Mouse (Mus musculus) hindbrain, embryonic 13.5 days (tissue): ENCODE measurements around the gene Ccdc115. TPM values are rescaled to one million over a fixed set of nuclear protein-coding genes. Genes with fewer than 3 reads are reported as not detected.
A peak's percentile ranks its signal among the peaks of the same experiment; 100 is the strongest.
"Not testable (repeated sequence)": the region's sequence is repeated elsewhere in the genome, so short reads cannot be mapped to it uniquely, and the experiment has no call there.

Experiments used
- ATAC-seq: fragments of 200-750 bp; cut with Nextera tagmentation; 2 replicates; pipeline ENCODE4 v1.8.0; 2017; ENCODE audit warnings: moderate TSS enrichment; ENCODE audit not compliant: low FRiP score
- H3K27ac ChIP-seq: fragments of 300-500 bp; sonication (generic); 2 replicates; pipeline ENCODE4 v1.5.1; 2015; ENCODE audit warnings: inconsistent platforms, mild to moderate bottlenecking, moderate library complexity
- H3K27me3 ChIP-seq: fragments of 300-500 bp; sonication (generic); 2 replicates; pipeline ENCODE4 v1.6.1; 2015; ENCODE audit warnings: mild to moderate bottlenecking, inconsistent platforms
- H3K36me3 ChIP-seq: fragments of 300-500 bp; sonication (generic); 2 replicates; pipeline ENCODE4 v1.6.1; 2015; ENCODE audit warnings: mild to moderate bottlenecking, inconsistent platforms
- H3K4me1 ChIP-seq: fragments of 300-500 bp; sonication (generic); replicated peaks from 2 replicates; pipeline ENCODE4 v1.6.1; 2015; ENCODE audit warnings: inconsistent platforms
- H3K4me2 ChIP-seq: fragments of 300-500 bp; sonication (generic); 2 replicates; pipeline ENCODE4 v1.6.1; 2015; ENCODE audit warnings: inconsistent platforms, mild to moderate bottlenecking, moderate library complexity
- H3K4me3 ChIP-seq: fragments of 300-500 bp; sonication (generic); 2 replicates; pipeline ENCODE4 v1.5.1; 2015; ENCODE audit warnings: mild to moderate bottlenecking, inconsistent platforms
- H3K9ac ChIP-seq: fragments of 300-500 bp; sonication (generic); 2 replicates; pipeline ENCODE4 v1.6.1; 2015; ENCODE audit warnings: mild to moderate bottlenecking, inconsistent platforms
- H3K9me3 ChIP-seq: fragments of 300-500 bp; sonication (generic); 2 replicates; pipeline ENCODE4 v1.6.1; 2016; ENCODE audit warnings: inconsistent platforms
- WGBS: fragments of 180-500 bp; shearing (Covaris S2); methylation state at CpG from one replicate; pipeline ENCODE4 v1.1.7; 2015; 5-methylcytosine and 5-hydroxymethylcytosine counted together
- polyA plus RNA-seq: library from polyadenylated mRNA; unstranded; fragments of >200 nt; fragmentation: Nextera tagmentation; extraction: Ambion mirVana; gene quantifications from 2 replicates; pipeline ENCODE4 v1.2.1, GENCODE M21; 2015

Gene Ccdc115
- polyA plus RNA-seq, 1 experiment from 2014 or later = 68.9 TPM

- no peak overlapping the region for H3K4me2 ChIP-seq
- peaks cover 16% of the 10 kb centered on the region for H3K27me3 ChIP-seq
- H3K36me3 ChIP-seq = no peaks in the 10 kb centered on the region
- no peak for ATAC-seq
- no peak overlapping the region for H3K9ac ChIP-seq
- WGBS = 87% methylated on average over 6 of the region's 6 CpGs
- no peak overlapping the region for H3K4me3 ChIP-seq
- no peaks in the 10 kb centered on the region for H3K4me1 ChIP-seq
- no peak overlapping the region for H3K27ac ChIP-seq
- H3K9me3 ChIP-seq = no peaks in the 10 kb centered on the region
These were observed 26.0 kb upstream of the Ccdc115 start for GRCm38 (mm10) chr1:34465445-34465844.

GRCm38 (mm10) chr1:34464310-34464817 is 24.9 kb upstream of the Ccdc115 start:
- Histone ChIP-seq H3K9me3 (no peaks in the 10 kb centered on the region), H3K36me3 (no peaks in the 10 kb centered on the region), H3K27ac (no peak overlapping the region), H3K9ac (no peak overlapping the region), H3K4me1 (peaks cover 6% of the 10 kb centered on the region), H3K27me3 (peaks cover 24% of the 10 kb centered on the region), H3K4me3 (no peak overlapping the region), H3K4me2 (no peak overlapping the region)
- no peak for ATAC-seq
- 86% methylated on average over 8 of the region's 8 CpGs for WGBS

GRCm38 (mm10) chr1:34462766-34463165 is 23.3 kb upstream of the Ccdc115 start:
- peaks cover 11% of the 10 kb centered on the region for H3K4me1 ChIP-seq
- ATAC-seq = no peak
- H3K4me2 ChIP-seq = no peak overlapping the region
- H3K9ac ChIP-seq = no peak overlapping the region
- peaks cover 40% of the 10 kb centered on the region for H3K27me3 ChIP-seq
- WGBS = 17% methylated on average over 7 of the region's 7 CpGs
- no peaks in the 10 kb centered on the region for H3K36me3 ChIP-seq
- H3K27ac ChIP-seq = no peak overlapping the region
- H3K4me3 ChIP-seq = no peak overlapping the region
- no peaks in the 10 kb centered on the region for H3K9me3 ChIP-seq

GRCm38 (mm10) chr1:34460061-34460441 is 20.6 kb upstream of the Ccdc115 start:
- H3K9me3 ChIP-seq = no peaks in the 10 kb centered on the region
- peak overlapping the region; percentile 92 for H3K4me2 ChIP-seq
- peak overlapping the region; percentile 51 for H3K4me3 ChIP-seq
- H3K27ac ChIP-seq = no peak overlapping the region
- peaks cover 57% of the 10 kb centered on the region for H3K27me3 ChIP-seq
- H3K36me3 ChIP-seq = no peaks in the 10 kb centered on the region
- WGBS = 3% methylated on average over 15 of the region's 15 CpGs
- H3K9ac ChIP-seq = peak overlapping the region; percentile 69
- H3K4me1 ChIP-seq = peaks cover 11% of the 10 kb centered on the region
- ATAC-seq = no peak; the same call in 1 of the 2 replicates

GRCm38 (mm10) chr1:34459284-34460060 is 20.0 kb upstream of the Ccdc115 start, which contains the start of gene Ptpn18:
Gene Ptpn18 (plus strand): TSS chr1:34459762.
- peak within 1 kb of the TSS; percentile 69 for H3K9ac ChIP-seq
- H3K4me2 ChIP-seq = peak within 1 kb of the TSS; percentile 92
- H3K27ac ChIP-seq = no peak within 1 kb of the TSS
- peaks cover 11% of the 10 kb centered on the region for H3K4me1 ChIP-seq
- no peaks in the 10 kb centered on the region for H3K9me3 ChIP-seq
- peak; percentile 94 for ATAC-seq
- peak within 1 kb of the TSS; percentile 51 for H3K4me3 ChIP-seq
- WGBS = under 1% methylated on average over 48 of the region's 48 CpGs
- H3K27me3 ChIP-seq = peaks cover 57% of the 10 kb centered on the region
- no peaks in the 10 kb centered on the region for H3K36me3 ChIP-seq

- Histone ChIP-seq H3K27me3 (peaks cover 57% of the 10 kb centered on the region), H3K4me2 (no peak overlapping the region), H3K9ac (no peak overlapping the region), H3K4me1 (peaks cover 11% of the 10 kb centered on the region), H3K4me3 (no peak overlapping the region), H3K36me3 (no peaks in the 10 kb centered on the region), H3K9me3 (no peaks in the 10 kb centered on the region), H3K27ac (no peak overlapping the region)
- ATAC-seq = no peak
- WGBS = 26% methylated on average over 8 of the region's 8 CpGs
These were observed 19.0 kb upstream of the Ccdc115 start for GRCm38 (mm10) chr1:34458431-34458830.

GRCm38 (mm10) chr1:34443124-34443523 is 3.7 kb upstream of the Ccdc115 start:
- no peak overlapping the region for H3K4me3 ChIP-seq
- no peaks in the 10 kb centered on the region for H3K27me3 ChIP-seq
- WGBS = 98% methylated on average over 6 of the region's 6 CpGs
- H3K36me3 ChIP-seq = peaks cover 54% of the 10 kb centered on the region
- no peak overlapping the region for H3K27ac ChIP-seq
- H3K4me1 ChIP-seq = peaks cover 20% of the 10 kb centered on the region
- no peak overlapping the region for H3K4me2 ChIP-seq
- no peaks in the 10 kb centered on the region for H3K9me3 ChIP-seq
- ATAC-seq = no peak
- no peak overlapping the region for H3K9ac ChIP-seq

GRCm38 (mm10) chr1:34439961-34440630 is 624 bp upstream of the Ccdc115 start:
- 6% methylated on average over 31 of the region's 31 CpGs for WGBS
- no peaks in the 10 kb centered on the region for H3K27me3 ChIP-seq
- H3K27ac ChIP-seq = peak overlapping the region; percentile 74
- H3K4me2 ChIP-seq = peak overlapping the region; percentile 77
- peak; percentile 41 for ATAC-seq
- peaks cover 21% of the 10 kb centered on the region for H3K4me1 ChIP-seq
- H3K4me3 ChIP-seq = peak overlapping the region; percentile 67
- peak overlapping the region; percentile 73 for H3K9ac ChIP-seq
- H3K36me3 ChIP-seq = peaks cover 36% of the 10 kb centered on the region
- no peaks in the 10 kb centered on the region for H3K9me3 ChIP-seq

- peaks cover 20% of the 10 kb centered on the region for H3K36me3 ChIP-seq
- no peaks in the 10 kb centered on the region for H3K9me3 ChIP-seq
- no peak overlapping the region for H3K27ac ChIP-seq
- H3K27me3 ChIP-seq = no peaks in the 10 kb centered on the region
- peaks cover 29% of the 10 kb centered on the region for H3K4me1 ChIP-seq
- peak overlapping the region; percentile 67 for H3K4me3 ChIP-seq
- 43% methylated on average over 15 of the region's 20 CpGs for WGBS
- H3K4me2 ChIP-seq = peak overlapping the region; percentile 71
- peak overlapping the region; percentile 68 for H3K9ac ChIP-seq
- ATAC-seq = no peak
These were observed 956 bp downstream of the Ccdc115 start for GRCm38 (mm10) chr1:34438381-34439051.

GRCm38 (mm10) chr1:34437366-34437765 is 2.1 kb downstream of the Ccdc115 start:
- H3K27ac ChIP-seq, ATAC-seq, H3K9me3 ChIP-seq, H3K4me2 ChIP-seq, H3K4me3 ChIP-seq, H3K9ac ChIP-seq, H3K27me3 ChIP-seq, H3K36me3 ChIP-seq: not testable (repeated sequence)
- H3K4me1 ChIP-seq = peaks cover 39% of the 10 kb centered on the region
- WGBS = 95% methylated on average over 8 of the region's 8 CpGs

GRCm38 (mm10) chr1:34436374-34436773 is 3.1 kb downstream of the Ccdc115 start:
- WGBS = 87% methylated on average over 3 of the region's 3 CpGs
- H3K27ac ChIP-seq = no peak overlapping the region
- peaks cover 7% of the 10 kb centered on the region for H3K36me3 ChIP-seq
- no peak overlapping the region for H3K9ac ChIP-seq
- H3K4me1 ChIP-seq = peaks cover 38% of the 10 kb centered on the region
- no peak for ATAC-seq
- no peak overlapping the region for H3K4me2 ChIP-seq
- no peaks in the 10 kb centered on the region for H3K27me3 ChIP-seq
- 0 out of 2 replicates have a peak, but pooled peaks cover 6% of the 10 kb centered on the region for H3K9me3 ChIP-seq
- H3K4me3 ChIP-seq = no peak overlapping the region
